Mouse (Mus musculus): ENCODE data around the gene Tmtc4. TPM values are rescaled to one million over a fixed set of nuclear protein-coding genes. Genes with fewer than 3 reads are reported as not detected.

Gene Tmtc4
- 7.5 and 7.7 TPM in 2 replicates for total RNA-seq (2015)
- total RNA-seq (2017): 8.1 and 8.3 TPM in 2 replicates

GRCm38 (mm10) chr14:122983226-122984215 lies at the start of gene Tmtc4:
TSS of gene Tmtc4 (minus strand) at chr14:122984035.
- ATAC-seq (replicated peaks; ENCODE audit: poor library complexity): peak; percentile 89

- ATAC-seq (replicated peaks; ENCODE audit: poor library complexity): no peak
These were observed 48.6 kb upstream of the Tmtc4 start for GRCm38 (mm10) chr14:123032435-123032834.

- no peak for ATAC-seq (replicated peaks; ENCODE audit: poor library complexity)
These were observed 44.0 kb upstream of the Tmtc4 start for GRCm38 (mm10) chr14:123027876-123028275.

GRCm38 (mm10) chr14:123022981-123023380 lies 39.1 kb upstream of the Tmtc4 start:
- ATAC-seq (replicated peaks; ENCODE audit: poor library complexity): no peak

- no peak for ATAC-seq (replicated peaks; ENCODE audit: poor library complexity)
These were observed 32.5 kb upstream of the Tmtc4 start for GRCm38 (mm10) chr14:123016310-123016709.

GRCm38 (mm10) chr14:123015687-123016086 lies 31.9 kb upstream of the Tmtc4 start:
- ATAC-seq (replicated peaks; ENCODE audit: poor library complexity): no peak

- no peak for ATAC-seq (replicated peaks; ENCODE audit: poor library complexity)
These were observed 25.5 kb upstream of the Tmtc4 start for GRCm38 (mm10) chr14:123009108-123010018.

- no peak for ATAC-seq (replicated peaks; ENCODE audit: poor library complexity)
These were observed 24.8 kb upstream of the Tmtc4 start for GRCm38 (mm10) chr14:123008672-123009071.

- no peak for ATAC-seq (replicated peaks; ENCODE audit: poor library complexity)
These were observed 19.9 kb upstream of the Tmtc4 start for GRCm38 (mm10) chr14:123003715-123004114.

- no peak for ATAC-seq (replicated peaks; ENCODE audit: poor library complexity)
These were observed 17.6 kb upstream of the Tmtc4 start for GRCm38 (mm10) chr14:123001391-123001790.

- no peak for ATAC-seq (replicated peaks; ENCODE audit: poor library complexity)
These were observed 13.6 kb upstream of the Tmtc4 start for GRCm38 (mm10) chr14:122997465-122997864.

GRCm38 (mm10) chr14:122993935-122994334 lies 10.1 kb upstream of the Tmtc4 start:
- ATAC-seq (replicated peaks; ENCODE audit: poor library complexity): no peak; the same call in 1 of the 2 replicates

GRCm38 (mm10) chr14:122992937-122993336 lies 9.1 kb upstream of the Tmtc4 start:
- peak; percentile 20; the same call in 1 of the 2 replicates for ATAC-seq (replicated peaks; ENCODE audit: poor library complexity)

- no peak for ATAC-seq (replicated peaks; ENCODE audit: poor library complexity)
These were observed 6.8 kb upstream of the Tmtc4 start for GRCm38 (mm10) chr14:122990521-122991052.

- peak; percentile 5; the same call in 1 of the 2 replicates for ATAC-seq (replicated peaks; ENCODE audit: poor library complexity)
These were observed 2.6 kb upstream of the Tmtc4 start for GRCm38 (mm10) chr14:122986404-122986803.

GRCm38 (mm10) chr14:122982571-122983225 lies 1.1 kb downstream of the Tmtc4 start:
- ATAC-seq (replicated peaks; ENCODE audit: poor library complexity): peak; percentile 54

- no peak for ATAC-seq (replicated peaks; ENCODE audit: poor library complexity)
These were observed 1.9 kb downstream of the Tmtc4 start for GRCm38 (mm10) chr14:122981831-122982485.

GRCm38 (mm10) chr14:122978871-122979270 lies 5.0 kb downstream of the Tmtc4 start:
- no peak for ATAC-seq (replicated peaks; ENCODE audit: poor library complexity)

- no peak for ATAC-seq (replicated peaks; ENCODE audit: poor library complexity)
These were observed 6.1 kb downstream of the Tmtc4 start for GRCm38 (mm10) chr14:122977797-122978140.
